Mouse (Mus musculus) heart, embryonic 16.5 days (tissue): ENCODE data around the gene Prrg2. TPM values are rescaled to one million over a fixed set of nuclear protein-coding genes. Genes with fewer than 3 reads are reported as not detected.

Source experiments
- microRNA-seq: library from miRNA; unstranded; fragments of <30 nt; microRNA quantifications from one replicate; pipeline ENCODE4, GENCODE M21; 2017
- polyA plus RNA-seq: library from polyadenylated mRNA; unstranded; fragments of >200 nt; fragmentation: Nextera tagmentation; extraction: Ambion mirVana; gene quantifications from 2 replicates; pipeline ENCODE4 v1.2.1, GENCODE M21; 2015

The Prrg2 gene
- polyA plus RNA-seq, 1 experiment from 2014 or later: 12.9 TPM

Small RNA genes within 50 kb of the gene (microRNA-seq; reads per million reads assigned to microRNA genes)
- gene Mir7054: not detected

Other genes with a start within 250 kb of the Prrg2 start
- 79.2 and 81.5 TPM in 2 replicates for gene Nup62, start 246.6 kb downstream of the Prrg2 start, polyA plus RNA-seq
- 2.4 and 4.6 TPM in 2 replicates for gene Il4i1, start 246.3 kb downstream of the Prrg2 start, polyA plus RNA-seq
- gene Atf5, start 246.0 kb downstream of the Prrg2 start, polyA plus RNA-seq: 2.3 and 2.4 TPM in 2 replicates
- gene Akt1s1, start 213.7 kb downstream of the Prrg2 start, polyA plus RNA-seq: 103 and 104 TPM in 2 replicates
- 60.5 and 62.3 TPM in 2 replicates for gene Tbc1d17, start 213.6 kb downstream of the Prrg2 start, polyA plus RNA-seq
- 27.7 and 28.0 TPM in 2 replicates for gene Pnkp, start 205.5 kb downstream of the Prrg2 start, polyA plus RNA-seq
- 210 and 269 TPM in 2 replicates for gene Ptov1, start 192.9 kb downstream of the Prrg2 start, polyA plus RNA-seq
- 89.4 and 96.0 TPM in 2 replicates for gene Med25, start 170.0 kb downstream of the Prrg2 start, polyA plus RNA-seq
- 15.3 and 16.0 TPM in 2 replicates for gene Fuz, start 166.6 kb downstream of the Prrg2 start, polyA plus RNA-seq
- 51.8 and 52.0 TPM in 2 replicates for gene Ap2a1, start 133.2 kb downstream of the Prrg2 start, polyA plus RNA-seq
- gene Tsks, start 119.5 kb downstream of the Prrg2 start, polyA plus RNA-seq: 0.12 and 0.40 TPM in 2 replicates
- gene Cpt1c, start 87.8 kb downstream of the Prrg2 start, polyA plus RNA-seq: 7.6 and 8.9 TPM in 2 replicates
- gene Prmt1, start 76.1 kb downstream of the Prrg2 start, polyA plus RNA-seq: 355 and 387 TPM in 2 replicates
- 71.4 and 73.6 TPM in 2 replicates for gene Irf3, start 65.0 kb downstream of the Prrg2 start, polyA plus RNA-seq
- 32.2 and 33.3 TPM in 2 replicates for gene Bcl2l12, start 64.0 kb downstream of the Prrg2 start, polyA plus RNA-seq
- gene Scaf1, start 46.3 kb downstream of the Prrg2 start, polyA plus RNA-seq: 22.7 and 26.4 TPM in 2 replicates
- 74.8 and 85.0 TPM in 2 replicates for gene Rras, start 44.7 kb downstream of the Prrg2 start, polyA plus RNA-seq
- 5.6 and 7.3 TPM in 2 replicates for gene Prr12, start 9.8 kb downstream of the Prrg2 start, polyA plus RNA-seq
- 53.8 and 55.9 TPM in 2 replicates for gene Nosip, start 248 bp downstream of the Prrg2 start, polyA plus RNA-seq
- gene Rcn3, start 29.5 kb upstream of the Prrg2 start, polyA plus RNA-seq: 207 and 214 TPM in 2 replicates
- gene Fcgrt, start 41.2 kb upstream of the Prrg2 start, polyA plus RNA-seq: 56.8 and 58.2 TPM in 2 replicates
- gene Rps11, start 61.8 kb upstream of the Prrg2 start, polyA plus RNA-seq: 809 and 812 TPM in 2 replicates
- 684 and 727 TPM in 2 replicates for gene Rpl13a, start 66.1 kb upstream of the Prrg2 start, polyA plus RNA-seq
- gene Gm45713, start 73.6 kb upstream of the Prrg2 start, polyA plus RNA-seq: 0.34 TPM in 1 of 2 replicates, not detected in the other
- gene Flt3l, start 73.8 kb upstream of the Prrg2 start, polyA plus RNA-seq: 2.3 and 2.8 TPM in 2 replicates
- gene Pih1d1, start 91.6 kb upstream of the Prrg2 start, polyA plus RNA-seq: 76.8 and 82.5 TPM in 2 replicates
- gene Aldh16a1, start 91.9 kb upstream of the Prrg2 start, polyA plus RNA-seq: 33.9 and 38.2 TPM in 2 replicates
- 3.6 and 4.7 TPM in 2 replicates for gene Slc17a7, start 101.3 kb upstream of the Prrg2 start, polyA plus RNA-seq
- gene Gfy, start 116.9 kb upstream of the Prrg2 start, polyA plus RNA-seq: not detected in 2 replicates
- 0.42 TPM in 1 of 2 replicates, not detected in the other for gene Pth2, start 118.3 kb upstream of the Prrg2 start, polyA plus RNA-seq
- 0.58 and 0.75 TPM in 2 replicates for gene Ccdc155, start 142.2 kb upstream of the Prrg2 start, polyA plus RNA-seq
- 1.2 and 1.4 TPM in 2 replicates for gene Dkkl1, start 149.5 kb upstream of the Prrg2 start, polyA plus RNA-seq
- gene Tead2, start 153.1 kb upstream of the Prrg2 start, polyA plus RNA-seq: 88.0 and 92.4 TPM in 2 replicates
- 5.0 and 9.2 TPM in 2 replicates for gene Cd37, start 176.4 kb upstream of the Prrg2 start, polyA plus RNA-seq
- gene Slc6a16, start 178.4 kb upstream of the Prrg2 start, polyA plus RNA-seq: 0.09 TPM in 1 of 2 replicates, not detected in the other
- not detected in 2 replicates for gene Slc6a21, start 214.8 kb upstream of the Prrg2 start, polyA plus RNA-seq